Mouse (Mus musculus): ENCODE results near the gene Eci1. TPM values are rescaled to one million over a fixed set of nuclear protein-coding genes. Genes with fewer than 3 reads are reported as not detected.
"Not testable (repeated sequence)": the region's sequence is repeated elsewhere in the genome, so short reads cannot be mapped to it uniquely, and the experiment has no call there.

The Eci1 gene
- polyA plus RNA-seq, 1 experiment from 2014 or later: 54.1 TPM

DNA sequence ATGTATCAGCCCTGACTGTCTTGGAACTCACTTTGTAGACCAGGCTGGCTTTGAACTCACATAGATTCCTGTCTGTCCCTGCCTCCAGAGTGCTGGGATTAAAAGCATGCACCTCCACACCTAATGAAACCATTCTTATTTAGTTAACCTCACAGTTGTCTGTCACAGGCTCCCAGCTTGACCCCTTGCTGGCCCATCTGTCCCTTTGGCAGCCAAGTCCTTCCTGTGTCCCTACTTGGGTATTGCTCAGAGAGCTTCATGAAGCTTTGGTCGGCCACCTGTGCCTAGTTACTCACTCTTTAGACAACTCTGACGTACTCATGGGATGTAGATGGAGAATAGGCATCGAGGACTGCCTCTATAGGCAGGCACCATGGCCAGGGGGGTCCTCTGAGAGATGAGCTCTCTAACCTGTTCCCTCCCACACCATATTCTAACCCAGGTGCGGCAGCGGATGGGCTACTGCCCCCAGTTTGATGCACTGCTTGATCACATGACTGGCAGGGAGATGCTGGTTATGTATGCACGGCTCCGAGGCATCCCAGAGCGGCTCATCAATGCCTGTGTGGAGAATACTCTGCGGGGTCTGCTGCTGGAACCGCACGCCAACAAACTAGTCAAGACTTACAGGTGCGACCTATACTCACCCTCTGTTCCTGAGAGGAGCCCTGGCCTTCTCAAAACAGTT, 19.2 kb upstream of the Eci1 start:
- H3K36me3 ChIP-seq (ENCODE audit: control insufficient read depth, insufficient read depth, low read length): peaks cover 3% of the 10 kb centered on the region
- H3K4me2 ChIP-seq (ENCODE audit: low read depth): no peak overlapping the region
- no peak overlapping the region for H3K4me3 ChIP-seq (ENCODE audit: low read depth, low read length)
- no peak for ATAC-seq (ENCODE audit: insufficient read depth, low FRiP score, low TSS enrichment)
- H3K9me3 ChIP-seq (ENCODE audit: control insufficient read depth, low read length): no peaks in the 10 kb centered on the region
- no peaks in the 10 kb centered on the region for H3K27me3 ChIP-seq (ENCODE audit: control insufficient read depth, insufficient read depth, low read length)
- H3K4me1 ChIP-seq (ENCODE audit: control insufficient read depth, insufficient read depth, low read length): no peaks in the 10 kb centered on the region
- DNase-seq (ENCODE audit: low spot score): no peak
- 90% methylated on average over 12 of the region's 12 CpGs for WGBS
- no peak overlapping the region; the same call in 1 of the 2 replicates for H3K9ac ChIP-seq (ENCODE audit: low read length)
- no peak overlapping the region for H3K27ac ChIP-seq (ENCODE audit: low read depth, low read length)

GRCm38 (mm10) chr17:24413557-24414211, 12.8 kb upstream of the Eci1 start:
- H3K4me3 ChIP-seq (ENCODE audit: low read depth, low read length): peak overlapping the region; percentile 71
- H3K27me3 ChIP-seq (ENCODE audit: control insufficient read depth, insufficient read depth, low read length): no peaks in the 10 kb centered on the region
- no peaks in the 10 kb centered on the region for H3K9me3 ChIP-seq (ENCODE audit: control insufficient read depth, low read length)
- 0 out of 2 replicates have a peak, but pooled peaks have one; percentile 22 for ATAC-seq (ENCODE audit: insufficient read depth, low FRiP score, low TSS enrichment)
- peak overlapping the region; percentile 87 for H3K4me2 ChIP-seq (ENCODE audit: low read depth)
- 35% methylated on average over 22 of the region's 22 CpGs for WGBS
- no peak for DNase-seq (ENCODE audit: low spot score)
- H3K9ac ChIP-seq (ENCODE audit: low read length): peak overlapping the region; percentile 65
- peaks cover 3% of the 10 kb centered on the region; the same call in 1 of the 2 replicates for H3K36me3 ChIP-seq (ENCODE audit: control insufficient read depth, insufficient read depth, low read length)
- 0 out of 2 replicates have a peak overlapping the region, but pooled peaks have one; percentile 54 for H3K27ac ChIP-seq (ENCODE audit: low read depth, low read length)
- peaks cover 10% of the 10 kb centered on the region; the same call in 1 of the 2 replicates for H3K4me1 ChIP-seq (ENCODE audit: control insufficient read depth, insufficient read depth, low read length)

DNA sequence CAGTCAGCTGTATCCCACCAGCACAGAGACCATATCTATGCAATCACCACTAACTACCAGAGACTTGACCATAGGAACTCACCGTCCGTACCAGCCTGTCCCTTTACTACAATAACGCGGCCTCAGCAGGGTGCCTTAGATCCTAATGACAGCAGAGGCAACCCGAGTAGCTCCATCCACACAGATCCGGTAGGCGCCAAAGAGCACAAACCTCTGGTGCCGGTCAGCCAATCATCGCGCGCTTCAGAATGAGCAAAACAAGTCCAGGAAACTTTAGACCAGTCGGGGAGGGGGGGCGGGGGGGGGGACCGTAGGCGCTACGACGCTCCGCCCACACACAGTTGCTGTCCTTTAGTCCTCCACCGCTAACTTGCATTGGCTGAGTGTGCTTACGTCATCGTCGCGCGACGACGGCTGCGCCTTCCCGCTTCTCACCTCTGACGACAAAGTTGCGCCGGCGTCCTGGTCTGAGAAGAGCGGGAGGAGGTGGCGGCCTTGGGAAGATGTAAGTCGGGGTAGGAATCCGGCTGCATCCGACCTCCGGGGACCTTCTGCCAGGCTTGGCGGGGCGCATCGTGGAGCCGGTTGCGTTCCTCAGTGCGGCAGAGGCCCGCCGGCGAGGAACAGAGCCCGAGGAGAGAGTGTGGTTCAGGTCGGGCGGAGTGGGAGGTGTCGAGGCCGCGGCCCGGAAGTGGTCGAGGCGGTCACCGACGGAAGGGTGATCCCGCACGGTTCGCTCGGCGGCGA, 12.0 kb upstream of the Eci1 start, which contains the start of gene Rnps1:
Gene Rnps1 (plus strand): TSS at position 336 of the 747 bp plus-strand sequence.
- under 1% methylated on average over 64 of the region's 64 CpGs for WGBS
- Histone ChIP-seq H3K4me3 (ENCODE audit: low read depth, low read length) (peak within 1 kb of the TSS; percentile 71), H3K9me3 (ENCODE audit: control insufficient read depth, low read length) (no peaks in the 10 kb centered on the region), H3K27ac (ENCODE audit: low read depth, low read length) (peak within 1 kb of the TSS; percentile 85), H3K4me1 (ENCODE audit: control insufficient read depth, insufficient read depth, low read length) (peaks cover 10% of the 10 kb centered on the region; the same call in 1 of the 2 replicates), H3K4me2 (ENCODE audit: low read depth) (peak within 1 kb of the TSS; percentile 87), H3K36me3 (ENCODE audit: control insufficient read depth, insufficient read depth, low read length) (peaks cover 9% of the 10 kb centered on the region), H3K27me3 (ENCODE audit: control insufficient read depth, insufficient read depth, low read length) (no peaks in the 10 kb centered on the region), H3K9ac (ENCODE audit: low read length) (peak within 1 kb of the TSS; percentile 74)
- peak; percentile 96 for ATAC-seq (ENCODE audit: insufficient read depth, low FRiP score, low TSS enrichment)
- DNase-seq (ENCODE audit: low spot score): peak; percentile 99

DNA sequence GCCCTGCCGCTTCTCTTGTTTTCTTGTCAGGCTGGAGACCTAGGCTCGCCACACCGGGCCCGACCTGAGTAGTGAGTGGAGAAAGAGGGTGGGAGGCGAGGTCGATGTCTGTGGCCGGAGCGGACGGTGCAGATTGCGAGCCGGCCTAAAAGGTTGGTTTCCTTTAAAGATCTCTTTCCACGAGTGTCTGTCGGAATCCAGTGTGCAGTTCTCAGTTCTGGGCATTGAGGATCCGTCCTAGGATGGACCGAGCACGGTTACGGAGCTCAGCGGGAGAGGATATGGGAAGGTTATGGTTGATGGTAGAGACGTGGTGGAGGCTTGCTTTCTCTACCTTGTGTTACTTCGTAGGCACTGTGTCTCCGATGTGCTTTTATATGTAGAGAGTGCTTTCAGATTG, 11.4 kb upstream of the Eci1 start:
- peak overlapping the region; percentile 87 for H3K4me2 ChIP-seq (ENCODE audit: low read depth)
- peaks cover 10% of the 10 kb centered on the region; the same call in 1 of the 2 replicates for H3K4me1 ChIP-seq (ENCODE audit: control insufficient read depth, insufficient read depth, low read length)
- H3K36me3 ChIP-seq (ENCODE audit: control insufficient read depth, insufficient read depth, low read length): peaks cover 15% of the 10 kb centered on the region
- no peaks in the 10 kb centered on the region for H3K9me3 ChIP-seq (ENCODE audit: control insufficient read depth, low read length)
- H3K4me3 ChIP-seq (ENCODE audit: low read depth, low read length): peak overlapping the region; percentile 71
- H3K27ac ChIP-seq (ENCODE audit: low read depth, low read length): peak overlapping the region; percentile 85
- ATAC-seq (ENCODE audit: insufficient read depth, low FRiP score, low TSS enrichment) (no peak), DNase-seq (ENCODE audit: low spot score) (no peak)
- no peaks in the 10 kb centered on the region for H3K27me3 ChIP-seq (ENCODE audit: control insufficient read depth, insufficient read depth, low read length)
- WGBS: under 1% methylated on average over 21 of the region's 21 CpGs
- peak overlapping the region; percentile 74 for H3K9ac ChIP-seq (ENCODE audit: low read length)

DNA sequence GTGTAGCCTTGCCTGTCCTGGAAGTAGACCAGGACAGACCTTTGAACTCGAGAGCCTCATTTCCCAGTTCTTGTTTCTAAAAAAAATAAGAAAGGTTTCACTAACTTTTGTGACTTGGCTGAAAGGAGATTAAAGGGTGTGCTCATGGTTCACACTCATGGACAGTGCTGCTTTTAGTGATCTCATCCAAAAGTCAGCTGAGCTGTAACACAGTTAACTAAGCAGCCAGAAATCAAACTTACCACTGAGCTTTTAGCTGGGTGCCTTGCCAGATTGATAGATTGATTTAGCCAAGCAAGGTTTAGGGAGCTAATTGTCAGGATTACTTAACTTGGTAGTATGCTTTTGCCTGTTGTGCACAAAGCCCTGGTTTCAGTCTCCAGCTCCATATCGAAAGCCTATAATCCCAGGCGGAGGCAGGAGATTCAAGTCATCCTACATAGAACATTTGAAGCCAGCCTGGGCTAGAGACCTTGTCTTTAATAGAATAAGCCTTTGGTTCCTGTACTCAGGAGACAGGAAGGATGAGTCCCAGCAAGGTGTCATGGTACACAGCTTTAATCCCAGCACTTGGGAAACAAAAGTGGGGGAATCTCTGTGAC, 10.3 kb upstream of the Eci1 start:
- peak overlapping the region; percentile 87 for H3K4me2 ChIP-seq (ENCODE audit: low read depth)
- H3K36me3 ChIP-seq (ENCODE audit: control insufficient read depth, insufficient read depth, low read length): peaks cover 24% of the 10 kb centered on the region
- peak overlapping the region; percentile 71 for H3K4me3 ChIP-seq (ENCODE audit: low read depth, low read length)
- no peak for DNase-seq (ENCODE audit: low spot score)
- 95% methylated on average over 3 of the region's 3 CpGs for WGBS
- H3K9me3 ChIP-seq (ENCODE audit: control insufficient read depth, low read length): no peaks in the 10 kb centered on the region
- no peak overlapping the region for H3K27ac ChIP-seq (ENCODE audit: low read depth, low read length)
- no peaks in the 10 kb centered on the region for H3K27me3 ChIP-seq (ENCODE audit: control insufficient read depth, insufficient read depth, low read length)
- ATAC-seq (ENCODE audit: insufficient read depth, low FRiP score, low TSS enrichment): no peak
- no peak overlapping the region; the same call in 1 of the 2 replicates for H3K9ac ChIP-seq (ENCODE audit: low read length)
- H3K4me1 ChIP-seq (ENCODE audit: control insufficient read depth, insufficient read depth, low read length): peaks cover 10% of the 10 kb centered on the region; the same call in 1 of the 2 replicates

DNA sequence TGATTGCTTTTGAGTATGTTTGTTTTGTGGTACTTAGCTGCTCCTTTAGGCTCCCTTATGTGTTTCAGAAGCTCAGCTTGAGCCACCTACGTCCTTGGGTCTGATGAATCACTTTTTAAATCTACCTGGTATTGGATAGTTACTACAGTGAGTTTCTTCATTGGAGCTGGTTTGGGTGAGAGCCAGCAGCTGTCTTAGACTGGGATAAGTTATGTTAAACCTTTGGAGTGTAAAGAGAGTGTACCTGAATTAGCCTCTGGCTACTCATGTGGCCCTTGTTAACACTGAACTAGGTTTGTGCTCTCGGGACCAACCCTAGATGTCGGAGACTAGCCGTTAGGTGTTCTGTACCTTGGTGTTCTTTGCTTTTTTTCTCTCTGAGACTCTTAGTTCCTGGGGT, 3.3 kb upstream of the Eci1 start:
- peaks cover 4% of the 10 kb centered on the region; the same call in 1 of the 2 replicates for H3K4me1 ChIP-seq (ENCODE audit: control insufficient read depth, insufficient read depth, low read length)
- DNase-seq (ENCODE audit: low spot score): no peak

GRCm38 (mm10) chr17:24424489-24424888, 2.0 kb upstream of the Eci1 start:
- DNase-seq (ENCODE audit: low spot score) (no peak), ATAC-seq (ENCODE audit: insufficient read depth, low FRiP score, low TSS enrichment) (no peak)
- H3K4me3 ChIP-seq (ENCODE audit: low read depth, low read length): no peak overlapping the region
- peaks cover 35% of the 10 kb centered on the region for H3K36me3 ChIP-seq (ENCODE audit: control insufficient read depth, insufficient read depth, low read length)
- no peak overlapping the region for H3K4me2 ChIP-seq (ENCODE audit: low read depth)
- WGBS: 93% methylated on average over 5 of the region's 5 CpGs
- H3K27ac ChIP-seq (ENCODE audit: low read depth, low read length): no peak overlapping the region
- H3K9ac ChIP-seq (ENCODE audit: low read length): no peak overlapping the region
- H3K9me3 ChIP-seq (ENCODE audit: control insufficient read depth, low read length): no peaks in the 10 kb centered on the region
- H3K4me1 ChIP-seq (ENCODE audit: control insufficient read depth, insufficient read depth, low read length): peaks cover 4% of the 10 kb centered on the region; the same call in 1 of the 2 replicates
- H3K27me3 ChIP-seq (ENCODE audit: control insufficient read depth, insufficient read depth, low read length): no peaks in the 10 kb centered on the region

More for the DNA sequence above, 3.3 kb upstream of the Eci1 start:
- Histone ChIP-seq H3K9me3 (ENCODE audit: control insufficient read depth, low read length) (no peaks in the 10 kb centered on the region), H3K27me3 (ENCODE audit: control insufficient read depth, insufficient read depth, low read length) (no peaks in the 10 kb centered on the region), H3K36me3 (ENCODE audit: control insufficient read depth, insufficient read depth, low read length) (peaks cover 43% of the 10 kb centered on the region), H3K4me3 (ENCODE audit: low read depth, low read length) (no peak overlapping the region), H3K9ac (ENCODE audit: low read length) (no peak overlapping the region), H3K27ac (ENCODE audit: low read depth, low read length) (no peak overlapping the region), H3K4me2 (ENCODE audit: low read depth) (no peak overlapping the region)
- 95% methylated on average over 4 of the region's 4 CpGs for WGBS
- no peak for ATAC-seq (ENCODE audit: insufficient read depth, low FRiP score, low TSS enrichment)

DNA sequence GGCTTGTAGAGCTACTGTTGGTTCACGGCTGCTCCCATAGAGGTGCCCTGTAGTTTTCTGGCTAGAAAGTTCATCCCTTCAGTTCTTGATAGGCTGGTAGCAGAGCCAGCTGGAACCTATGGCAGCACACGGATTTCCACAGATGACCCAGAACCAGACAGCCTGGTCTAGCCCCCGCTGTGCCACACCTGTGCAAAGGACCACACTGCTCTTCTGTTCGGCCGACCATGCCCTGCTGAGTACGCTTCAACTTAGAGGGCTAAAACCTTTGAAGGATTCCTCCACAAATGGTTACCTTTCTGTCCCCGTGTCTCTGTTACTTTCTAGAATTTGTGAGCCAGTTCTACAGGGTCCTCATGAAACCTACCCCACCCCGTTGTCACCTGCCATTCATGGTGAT, 1.1 kb upstream of the Eci1 start:
- not testable (repeated sequence) for H3K4me1 ChIP-seq (ENCODE audit: control insufficient read depth, insufficient read depth, low read length); ATAC-seq (ENCODE audit: insufficient read depth, low FRiP score, low TSS enrichment); H3K4me3 ChIP-seq (ENCODE audit: low read depth, low read length); H3K4me2 ChIP-seq (ENCODE audit: low read depth); H3K27ac ChIP-seq (ENCODE audit: low read depth, low read length); H3K9me3 ChIP-seq (ENCODE audit: control insufficient read depth, low read length); H3K27me3 ChIP-seq (ENCODE audit: control insufficient read depth, insufficient read depth, low read length); DNase-seq (ENCODE audit: low spot score); H3K9ac ChIP-seq (ENCODE audit: low read length)
- H3K36me3 ChIP-seq (ENCODE audit: control insufficient read depth, insufficient read depth, low read length): peaks cover 29% of the 10 kb centered on the region
- WGBS: 96% methylated on average over 4 of the region's 8 CpGs

All from neural tube, embryonic 11.5 days (tissue).